Mouse (Mus musculus) kidney, embryonic 16.5 days (tissue): ENCODE measurements at regions not wholly inside any gene's neighbourhood (a gene's known extent, or its start where the extent isn't known, plus 50 kb on each side); places are given as distances from the start of the nearest gene placed in this dataset.

ENCODE experiments used
- ATAC-seq: fragments of 200-750 bp; cut with Nextera tagmentation; 2 replicates; pipeline ENCODE4 v1.8.0; 2017; ENCODE audit warnings: moderate TSS enrichment; ENCODE audit not compliant: low FRiP score, low TSS enrichment
- H3K27ac ChIP-seq: fragments of 300-500 bp; sonication (generic); 2 replicates; pipeline ENCODE4 v1.5.1; 2014; ENCODE audit warnings: low read length
- H3K27me3 ChIP-seq: fragments of 300-500 bp; sonication (generic); 2 replicates; pipeline ENCODE4 v1.6.1; 2014; ENCODE audit warnings: low read length, control low read depth, mixed read lengths; ENCODE audit not compliant: insufficient read depth
- H3K36me3 ChIP-seq: fragments of 300-500 bp; sonication (generic); 2 replicates; pipeline ENCODE4 v1.6.1; 2014; ENCODE audit warnings: low read length, control low read depth, mixed read lengths; ENCODE audit not compliant: insufficient read depth
- H3K4me1 ChIP-seq: fragments of 300-500 bp; sonication (generic); 2 replicates; pipeline ENCODE4 v1.6.1; 2014; ENCODE audit warnings: low read length, control low read depth, mixed read lengths; ENCODE audit not compliant: insufficient read depth
- H3K4me2 ChIP-seq: fragments of 300-500 bp; sonication (generic); replicated peaks from 2 replicates; pipeline ENCODE4 v1.6.1; 2014; ENCODE audit warnings: low read depth, low read length
- H3K4me3 ChIP-seq: fragments of 300-500 bp; sonication (generic); 2 replicates; pipeline ENCODE4 v1.5.1; 2014; ENCODE audit warnings: mild to moderate bottlenecking, low read length
- H3K9ac ChIP-seq: fragments of 300-500 bp; sonication (generic); replicated peaks from 2 replicates; pipeline ENCODE4 v1.6.1; 2014; ENCODE audit warnings: low read length
- H3K9me3 ChIP-seq: fragments of 300-500 bp; sonication (generic); 2 replicates; pipeline ENCODE4 v1.6.1; 2016; ENCODE audit warnings: low read length, control low read depth
- WGBS: fragments of 180-500 bp; shearing (Covaris S2); extraction: QIAGEN DNeasy Blood & Tissue Kit; methylation state at CpG from one replicate; pipeline ENCODE4 v1.1.7; 2014; 5-methylcytosine and 5-hydroxymethylcytosine counted together

- no peak for ATAC-seq
- 54% methylated on average over 5 of the region's 5 CpGs for WGBS
- H3K4me3 ChIP-seq = no peak overlapping the region
- no peak overlapping the region for H3K4me2 ChIP-seq
- H3K4me1 ChIP-seq = peaks cover 47% of the 10 kb centered on the region
- no peaks in the 10 kb centered on the region for H3K36me3 ChIP-seq
- no peak overlapping the region for H3K27ac ChIP-seq
- peaks cover 7% of the 10 kb centered on the region; the same call in 1 of the 2 replicates for H3K27me3 ChIP-seq
- H3K9ac ChIP-seq = no peak overlapping the region
- no peaks in the 10 kb centered on the region for H3K9me3 ChIP-seq
Observed at GRCm38 (mm10) chr12:112340248-112340647, 149.0 kb upstream of the A530016L24Rik start.

- H3K4me1 ChIP-seq = peaks cover 47% of the 10 kb centered on the region
- no peak for ATAC-seq
- 82% methylated on average over 8 of the region's 8 CpGs for WGBS
Observed at GRCm38 (mm10) chr12:112341726-112342469, 147.3 kb upstream of the A530016L24Rik start.

GRCm38 (mm10) chr12:112343064-112343463 is 146.2 kb upstream of the A530016L24Rik start:
- Histone ChIP-seq H3K27me3 (0 out of 2 replicates have a peak, but pooled peaks cover 2% of the 10 kb centered on the region), H3K4me2 (no peak overlapping the region), H3K9ac (no peak overlapping the region), H3K4me3 (no peak overlapping the region), H3K36me3 (no peaks in the 10 kb centered on the region), H3K27ac (no peak overlapping the region), H3K4me1 (peaks cover 38% of the 10 kb centered on the region), H3K9me3 (no peaks in the 10 kb centered on the region)
- ATAC-seq = no peak
- 75% methylated on average over 3 of the region's 3 CpGs for WGBS

More at GRCm38 (mm10) chr12:112341726-112342469, 147.3 kb upstream of the A530016L24Rik start:
- H3K27ac ChIP-seq = no peak overlapping the region
- H3K27me3 ChIP-seq = 0 out of 2 replicates have a peak, but pooled peaks cover 2% of the 10 kb centered on the region
- no peaks in the 10 kb centered on the region for H3K36me3 ChIP-seq
- H3K4me2 ChIP-seq = no peak overlapping the region
- no peak overlapping the region for H3K4me3 ChIP-seq
- no peaks in the 10 kb centered on the region for H3K9me3 ChIP-seq
- H3K9ac ChIP-seq = no peak overlapping the region

- Histone ChIP-seq H3K36me3 (no peaks in the 10 kb centered on the region), H3K4me3 (no peak overlapping the region), H3K9me3 (peaks cover 3% of the 10 kb centered on the region; the same call in 1 of the 2 replicates), H3K4me1 (peaks cover 34% of the 10 kb centered on the region), H3K27ac (no peak overlapping the region), H3K4me2 (no peak overlapping the region), H3K27me3 (0 out of 2 replicates have a peak, but pooled peaks cover 2% of the 10 kb centered on the region), H3K9ac (no peak overlapping the region)
- ATAC-seq = no peak
- WGBS = 46% methylated on average over 10 of the region's 10 CpGs
Observed at GRCm38 (mm10) chr12:112344285-112344684, 145.0 kb upstream of the A530016L24Rik start.

- H3K27me3 ChIP-seq = 0 out of 2 replicates have a peak, but pooled peaks cover 2% of the 10 kb centered on the region
- H3K36me3 ChIP-seq = no peaks in the 10 kb centered on the region
- H3K9me3 ChIP-seq = peaks cover 3% of the 10 kb centered on the region; the same call in 1 of the 2 replicates
- peaks cover 40% of the 10 kb centered on the region for H3K4me1 ChIP-seq
- no peak overlapping the region for H3K4me2 ChIP-seq
- no peak overlapping the region for H3K9ac ChIP-seq
- WGBS = 45% methylated on average over 5 of the region's 5 CpGs
- no peak for ATAC-seq
- H3K4me3 ChIP-seq = no peak overlapping the region
- H3K27ac ChIP-seq = no peak overlapping the region
Observed at GRCm38 (mm10) chr12:112345797-112346196, 143.5 kb upstream of the A530016L24Rik start.

- Histone ChIP-seq H3K36me3 (no peaks in the 10 kb centered on the region), H3K9me3 (peaks cover 3% of the 10 kb centered on the region; the same call in 1 of the 2 replicates), H3K27me3 (no peaks in the 10 kb centered on the region), H3K27ac (no peak overlapping the region), H3K4me2 (no peak overlapping the region), H3K9ac (no peak overlapping the region), H3K4me3 (no peak overlapping the region), H3K4me1 (peaks cover 43% of the 10 kb centered on the region)
- 97% methylated on average over 9 of the region's 9 CpGs for WGBS
- no peak for ATAC-seq
Observed at GRCm38 (mm10) chr12:112348116-112348515, 141.1 kb upstream of the A530016L24Rik start.

GRCm38 (mm10) chr12:112349676-112350318 is 139.5 kb upstream of the A530016L24Rik start:
- ATAC-seq = peak; percentile 53
- Histone ChIP-seq H3K9ac (0 out of 2 replicates have a peak overlapping the region, but pooled peaks have one; percentile 29), H3K4me3 (no peak overlapping the region), H3K27me3 (0 out of 2 replicates have a peak, but pooled peaks cover 3% of the 10 kb centered on the region), H3K4me2 (no peak overlapping the region), H3K36me3 (no peaks in the 10 kb centered on the region), H3K27ac (no peak overlapping the region), H3K4me1 (peaks cover 26% of the 10 kb centered on the region), H3K9me3 (peaks cover 3% of the 10 kb centered on the region; the same call in 1 of the 2 replicates)
- whole genome bisulfite sequencing = 38% methylated on average over 17 of the region's 17 CpGs

- Histone ChIP-seq H3K27ac (no peak overlapping the region), H3K9ac (no peak overlapping the region), H3K4me2 (no peak overlapping the region), H3K27me3 (0 out of 2 replicates have a peak, but pooled peaks cover 3% of the 10 kb centered on the region), H3K4me1 (peaks cover 24% of the 10 kb centered on the region), H3K9me3 (peaks cover 3% of the 10 kb centered on the region; the same call in 1 of the 2 replicates), H3K4me3 (no peak overlapping the region), H3K36me3 (no peaks in the 10 kb centered on the region)
- peak; percentile 72 for ATAC-seq
- WGBS = 24% methylated on average over 9 of the region's 9 CpGs
Observed at GRCm38 (mm10) chr12:112350733-112351132, 138.5 kb upstream of the A530016L24Rik start.

GRCm38 (mm10) chr12:112363349-112363748 is 125.9 kb upstream of the A530016L24Rik start:
- Histone ChIP-seq H3K27ac (no peak overlapping the region), H3K36me3 (no peaks in the 10 kb centered on the region), H3K4me3 (no peak overlapping the region), H3K4me2 (no peak overlapping the region), H3K27me3 (no peaks in the 10 kb centered on the region), H3K9ac (no peak overlapping the region), H3K4me1 (peaks cover 7% of the 10 kb centered on the region; the same call in 1 of the 2 replicates), H3K9me3 (peaks cover 4% of the 10 kb centered on the region)
- 47% methylated on average over 3 of the region's 3 CpGs for WGBS
- ATAC-seq = no peak
